Mouse (Mus musculus) heart, postnatal 10 days (tissue): ENCODE data around the gene Rpl3l. TPM values are rescaled to one million over a fixed set of nuclear protein-coding genes. Genes with fewer than 3 reads are reported as not detected.

Source experiments
- DNase-seq, 2 experiments: peaks; one replicate each; pipeline ENCODE4 v3.0.0; 2021
- intact Hi-C: fragments of 180-260 bp; cut with DNase I; formaldehyde crosslinking; loops from one replicate; pipeline ENCODE4 v1.15.1; 2025
- total RNA-seq, 2 experiments: library from RNA; stranded (reverse); gene quantifications; 2 replicates each; pipeline ENCODE4 v1.2.3; 2021

Gene Rpl3l
- 10 to 100 TPM; 67.3 to 69.8 TPM for total RNA-seq

GRCm38 (mm10) chr17:24727618-24728017 is at the start of gene Rpl3l:
Rpl3l (plus strand) TSS chr17:24727820.
- DNase-seq = peak; percentile 64 to 65
- intact Hi-C loops = no loop called here

GRCm38 (mm10) chr17:24686514-24686913 is 41.1 kb upstream of the Rpl3l start:
- intact Hi-C loops = no loop called here
- DNase-seq = peak in 1 of 2 experiments; percentile 44

DNA sequence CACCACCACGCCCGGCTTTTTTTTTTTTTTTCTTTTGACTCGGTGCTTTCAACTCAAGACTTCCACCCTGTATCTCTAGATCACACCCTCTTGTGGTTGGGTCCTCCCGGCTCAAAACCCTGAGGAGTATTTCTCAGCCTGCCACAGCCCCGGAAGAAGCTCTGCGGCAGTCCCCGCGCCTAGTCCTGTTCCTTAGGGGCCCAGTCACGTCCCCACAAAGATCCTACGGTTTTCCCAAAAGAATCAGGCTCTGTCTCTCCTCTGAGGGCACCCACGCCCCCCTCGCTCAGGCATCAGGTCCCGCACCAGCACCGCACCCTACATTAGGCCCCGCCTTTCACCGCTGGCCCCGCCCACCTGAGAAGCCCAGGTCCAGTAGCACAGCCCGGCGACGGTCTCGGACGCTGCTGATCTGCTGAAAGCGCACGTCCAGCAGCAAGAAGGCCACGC is 40.4 kb upstream of the Rpl3l start:
- DNase-seq = peak; percentile 42 to 48
- intact Hi-C loops = no loop called here

- intact Hi-C loops = no loop called here
- DNase-seq = no peak
Observed at GRCm38 (mm10) chr17:24687599-24687998, 40.0 kb upstream of the Rpl3l start.

GRCm38 (mm10) chr17:24689251-24690081 is 38.2 kb upstream of the Rpl3l start, which contains the start of gene Syngr3:
Syngr3 (minus strand) TSS chr17:24689955.
- no peak for DNase-seq
- intact Hi-C loops = no loop called here

- intact Hi-C loops = no loop called here
- no peak for DNase-seq
Observed at GRCm38 (mm10) chr17:24692385-24692784, 35.2 kb upstream of the Rpl3l start.

DNA sequence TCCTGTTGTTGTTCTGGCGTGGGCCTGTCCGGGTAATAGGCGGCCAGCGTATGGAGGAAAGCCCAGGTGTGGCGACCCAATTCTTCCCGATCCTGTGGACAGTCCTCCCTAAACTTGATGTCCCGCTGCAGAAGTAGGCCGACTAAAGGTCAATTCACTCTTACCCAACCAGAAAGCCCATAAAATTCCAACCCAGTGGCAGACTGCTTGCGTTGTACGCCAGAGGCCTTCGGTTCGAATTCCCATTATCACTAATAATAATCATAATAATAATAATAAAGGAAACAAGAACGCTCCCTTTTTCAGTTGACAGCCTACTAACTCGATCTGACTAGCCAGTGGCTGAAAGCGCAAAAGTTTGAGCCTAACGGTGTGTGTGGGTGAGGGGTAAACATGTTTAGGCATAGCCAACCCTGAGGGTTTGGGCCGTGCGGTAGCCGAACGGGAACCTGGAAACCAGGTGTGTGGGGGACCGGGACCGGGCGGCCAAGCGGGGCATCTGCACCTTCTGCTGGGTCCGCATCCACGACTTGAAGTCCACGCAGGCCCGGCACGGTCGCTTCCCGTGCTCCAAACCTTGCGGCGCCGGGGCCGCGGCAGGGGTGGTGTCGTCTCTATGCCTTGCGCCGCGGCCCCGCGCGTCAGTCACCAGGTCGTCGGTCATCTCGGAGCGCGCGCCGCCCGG is 32.2 kb upstream of the Rpl3l start:
- intact Hi-C loops = no loop called here
- DNase-seq = no peak

- intact Hi-C loops = no loop called here
- DNase-seq = peak; percentile 90 to 93
Observed at GRCm38 (mm10) chr17:24696011-24696697, 31.5 kb upstream of the Rpl3l start, which contains the start of the genes Gfer and Noxo1. Gfer (minus strand) TSS chr17:24696156. Noxo1 (plus strand) TSS chr17:24696234.

DNA sequence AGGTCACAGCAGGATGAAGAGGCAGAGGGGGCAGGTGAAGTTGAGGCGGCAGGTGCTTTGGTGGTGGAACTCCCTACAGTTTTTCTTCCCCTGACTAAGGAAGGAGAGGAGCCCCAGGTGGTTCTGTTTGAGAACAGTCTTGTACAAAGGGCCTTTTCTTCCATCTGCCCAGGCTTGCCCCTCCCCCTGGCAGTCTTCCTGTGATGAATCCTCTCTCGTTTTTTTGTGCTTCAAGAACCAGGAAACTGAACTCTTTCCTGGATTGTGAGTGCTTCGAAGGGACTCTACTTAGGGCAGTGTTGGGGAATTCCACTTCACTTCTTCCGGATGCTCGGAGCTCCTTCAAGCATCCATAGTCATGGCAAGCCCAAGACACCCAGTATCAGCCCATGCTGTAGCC is 29.6 kb upstream of the Rpl3l start:
- intact Hi-C loops = no loop called here
- DNase-seq = peak in 1 of 2 experiments; percentile 31

DNA sequence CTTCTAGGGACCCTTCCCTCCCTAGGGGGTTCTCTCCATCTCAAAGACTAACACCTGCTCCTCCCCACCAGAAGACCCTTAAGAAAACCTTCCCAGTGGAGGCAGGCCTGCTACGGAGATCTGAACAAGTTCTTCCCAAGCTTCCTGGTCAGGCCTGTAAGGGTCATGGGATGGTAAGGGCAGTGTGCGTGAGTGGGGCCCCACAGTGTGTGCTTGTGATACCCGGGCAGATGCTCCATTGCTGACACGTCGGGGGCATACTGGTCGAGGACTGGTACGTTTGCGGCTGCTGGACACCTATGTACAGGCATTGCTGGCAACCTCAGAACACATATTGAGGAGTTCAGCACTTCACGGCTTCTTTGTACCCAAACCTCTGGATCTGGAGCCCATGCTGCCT is 28.9 kb upstream of the Rpl3l start:
- intact Hi-C loops = no loop called here
- DNase-seq = no peak

GRCm38 (mm10) chr17:24699473-24699872 is 28.1 kb upstream of the Rpl3l start:
- no peak for DNase-seq
- intact Hi-C loops = no loop called here

DNA sequence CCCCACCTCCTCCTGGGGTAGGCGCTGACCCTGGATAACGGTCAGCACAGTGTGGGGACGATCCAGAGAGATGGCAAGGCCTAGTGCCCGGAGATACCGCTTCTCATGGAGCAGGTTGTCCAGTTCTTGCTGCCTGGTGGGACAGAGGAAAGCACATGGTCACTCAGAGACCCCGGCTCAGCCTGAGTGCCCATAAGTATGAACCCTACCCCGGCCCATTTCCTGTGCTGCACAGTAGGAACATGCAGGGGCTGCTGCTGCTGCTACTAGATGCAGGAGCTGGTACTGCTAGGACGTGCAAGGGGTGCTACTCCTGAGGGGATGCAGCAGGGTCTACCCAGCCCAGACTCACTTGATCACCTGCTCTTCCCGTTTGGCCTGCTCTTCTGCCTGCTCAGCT is 26.4 kb upstream of the Rpl3l start:
- intact Hi-C loops = no loop called here
- no peak for DNase-seq

DNA sequence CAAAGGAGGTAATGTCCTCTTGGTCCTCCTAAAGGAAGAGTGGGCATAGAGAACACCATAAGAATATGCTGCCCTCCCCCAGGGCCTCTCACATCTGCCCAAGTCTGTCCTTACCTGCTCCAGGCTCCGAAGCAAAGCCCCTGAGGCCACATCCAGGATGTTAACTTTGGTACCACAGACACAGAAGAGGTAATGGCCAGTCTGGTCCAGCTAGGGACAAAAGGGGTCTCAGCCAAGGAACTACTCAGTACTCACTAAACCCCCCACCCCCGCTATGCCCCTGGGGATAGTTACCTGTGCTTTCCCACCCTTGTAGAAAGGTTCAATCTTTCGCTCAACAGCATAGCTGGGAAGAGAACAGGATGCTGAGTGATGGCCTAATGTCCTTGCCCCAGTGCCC is 21.8 kb upstream of the Rpl3l start:
- intact Hi-C loops = no loop called here
- no peak for DNase-seq

DNA sequence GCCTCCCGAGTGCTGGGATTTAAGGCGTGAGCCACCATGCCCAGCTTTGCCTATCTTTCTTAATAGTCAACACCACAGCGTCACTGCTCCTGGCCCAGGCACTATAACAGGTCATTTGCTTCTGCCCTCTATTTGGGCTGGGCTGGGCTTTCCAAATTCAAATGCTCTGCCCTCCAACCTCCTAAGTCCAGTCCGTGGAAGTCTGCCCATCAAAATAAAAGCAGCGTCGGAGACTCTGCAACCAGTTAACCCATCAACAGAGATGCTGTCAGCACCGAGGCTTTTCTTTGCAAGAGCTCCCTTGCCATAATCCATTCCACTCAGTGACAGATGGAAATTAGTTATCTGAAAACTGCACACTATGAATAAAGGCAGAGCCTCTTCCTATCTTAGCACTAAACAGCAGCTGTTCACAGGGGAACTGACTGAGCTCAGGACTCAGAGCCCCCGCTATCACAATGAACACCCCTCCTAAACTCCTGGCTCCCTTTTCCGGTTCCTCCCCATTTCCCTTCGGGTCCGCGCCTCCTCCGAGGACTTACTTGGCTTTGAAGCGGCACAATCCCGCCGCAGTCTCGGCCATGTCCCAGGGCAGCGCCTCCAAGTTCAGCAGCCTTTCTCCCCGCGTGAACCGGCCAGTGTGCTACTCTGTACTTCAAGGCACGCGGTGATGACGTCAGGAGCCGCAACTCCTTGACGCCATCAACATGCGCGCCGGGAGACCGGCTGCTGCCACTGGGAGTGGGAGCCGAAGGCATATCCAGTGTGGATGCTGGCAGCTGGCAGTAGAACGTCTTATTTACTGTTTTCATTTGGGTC is 20.4 kb upstream of the Rpl3l start, which contains the start of gene Tbl3:
Gene Tbl3 (minus strand): TSS at position 679 of the 819 bp plus-strand sequence.
- peak; percentile 96 to 98 for DNase-seq
- intact Hi-C loops = no loop called here

DNA sequence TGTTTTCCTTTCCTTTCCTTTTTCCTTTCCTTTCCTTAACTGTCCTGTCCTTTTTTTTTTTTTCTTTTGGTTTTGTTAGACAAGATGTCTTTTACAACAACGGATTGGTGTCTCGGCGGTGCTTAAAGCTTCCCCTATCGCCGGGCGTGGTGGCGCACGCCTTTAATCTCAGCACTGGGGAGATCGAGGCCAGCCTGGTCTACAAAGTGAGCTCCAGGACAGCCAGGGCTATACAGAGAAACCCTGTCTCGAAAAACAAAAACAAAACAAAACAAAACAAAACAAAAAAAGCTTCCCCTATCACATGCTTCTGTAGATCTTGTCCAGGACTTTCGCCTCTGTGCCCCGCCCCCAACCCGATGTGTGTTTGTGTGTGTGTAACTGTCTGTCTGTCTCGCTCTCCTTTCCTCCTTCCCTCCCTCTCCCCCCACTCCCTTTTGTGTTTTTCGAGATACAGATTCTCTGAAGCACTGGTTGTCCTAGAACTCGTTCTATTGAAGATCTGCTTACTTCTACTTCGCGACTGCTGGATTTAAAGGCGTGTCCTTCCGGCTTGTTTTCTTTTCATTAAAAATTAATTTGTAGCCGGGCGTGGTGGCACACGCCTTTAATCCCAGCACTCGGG is 19.7 kb upstream of the Rpl3l start:
- no peak for DNase-seq
- intact Hi-C loops = no loop called here

DNA sequence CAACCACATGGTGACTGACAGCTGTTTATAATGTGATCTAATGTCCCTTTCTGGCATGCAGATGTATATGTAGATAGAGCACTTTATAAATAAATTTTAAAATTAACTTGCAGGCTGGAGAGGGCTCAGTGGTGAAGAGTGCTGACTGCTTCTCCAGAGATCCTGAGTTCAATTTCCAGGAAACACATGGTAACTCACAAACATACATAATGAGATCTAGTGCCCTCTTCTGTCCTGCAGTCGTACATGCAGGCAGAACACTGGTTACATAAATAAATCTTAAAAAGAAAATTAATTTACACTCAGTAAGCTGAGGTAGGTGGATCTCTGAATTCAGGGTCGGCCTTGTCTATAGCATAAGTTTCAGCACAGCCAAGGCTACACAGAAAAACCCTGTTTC is 19.0 kb upstream of the Rpl3l start:
- no peak for DNase-seq
- intact Hi-C loops = no loop called here

DNA sequence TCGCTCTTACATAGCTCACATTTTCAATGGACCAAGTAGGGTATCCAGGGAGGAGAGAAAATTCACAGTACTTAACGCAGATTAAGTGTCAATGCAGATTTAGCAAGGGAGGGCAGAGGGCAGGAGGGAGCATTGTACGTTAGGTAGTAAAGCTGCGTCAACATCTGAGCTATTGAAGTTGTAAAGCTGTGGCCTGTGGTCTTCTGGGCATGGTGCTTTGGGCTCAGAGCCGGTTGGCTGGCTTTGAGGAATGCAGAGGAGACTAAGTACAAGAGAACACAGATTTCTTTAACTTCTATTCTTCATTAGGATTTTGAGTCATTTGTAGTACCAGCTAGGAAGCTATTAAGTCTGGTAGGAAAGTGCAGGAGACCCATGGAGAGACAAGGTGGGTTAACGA is 12.1 kb upstream of the Rpl3l start:
- no peak for DNase-seq
- intact Hi-C loops = no loop called here

DNA sequence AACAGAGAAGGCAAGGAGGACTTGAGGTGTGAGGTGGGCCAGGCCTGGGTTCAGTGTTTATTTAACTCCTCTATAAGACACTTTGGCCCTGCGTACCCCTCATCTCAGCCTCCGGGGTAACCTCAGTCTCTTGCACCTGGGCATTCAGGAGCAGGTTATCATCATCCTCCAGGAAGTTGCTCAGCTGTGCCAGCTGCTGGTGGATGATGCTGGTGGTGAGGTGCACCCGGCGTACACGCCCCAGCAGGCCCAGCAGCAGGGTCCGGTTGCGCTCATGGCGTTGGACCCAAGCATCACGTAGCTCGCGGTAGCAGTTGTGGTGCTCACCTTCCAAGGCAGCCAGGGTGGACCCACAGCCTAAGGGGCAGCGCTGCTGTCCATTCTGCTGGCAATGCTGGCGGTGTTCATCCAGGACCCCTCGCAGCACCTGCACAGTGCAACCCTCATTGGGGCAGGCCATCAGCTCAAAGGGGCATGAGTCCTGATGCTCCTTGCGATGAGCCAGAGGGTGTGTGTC is 11.4 kb upstream of the Rpl3l start:
- DNase-seq = no peak
- intact Hi-C loops = no loop called here

DNA sequence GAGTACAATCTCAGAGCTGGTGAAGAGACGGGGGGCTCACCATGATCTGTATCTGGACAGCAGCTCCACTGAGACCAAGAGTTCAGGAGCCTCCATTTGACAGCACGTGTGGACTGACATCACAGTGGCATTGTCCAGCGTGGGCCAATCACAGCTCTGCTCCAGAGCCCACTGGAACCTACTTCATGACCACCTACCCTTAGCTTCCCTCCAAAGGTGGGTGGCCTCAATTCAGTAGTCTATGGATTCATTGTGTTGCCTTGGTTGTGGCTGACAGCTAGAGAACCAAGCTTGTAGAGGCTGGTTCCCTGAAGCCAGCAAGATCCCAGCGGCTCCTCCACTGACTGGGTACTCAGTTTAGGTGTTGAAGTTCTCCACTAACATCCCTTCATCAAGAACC is 9.7 kb upstream of the Rpl3l start, which contains the start of the genes Rnf151 and Rps2:
Gene Rnf151 (minus strand): TSS at position 121 of the 400 bp plus-strand sequence.
Gene Rps2 (plus strand): TSS at position 174 of the 400 bp plus-strand sequence.
- intact Hi-C loops = no loop called here
- DNase-seq = no peak
